Mouse (Mus musculus): Measurements from ENCODE around the gene Numbl.

DNA sequence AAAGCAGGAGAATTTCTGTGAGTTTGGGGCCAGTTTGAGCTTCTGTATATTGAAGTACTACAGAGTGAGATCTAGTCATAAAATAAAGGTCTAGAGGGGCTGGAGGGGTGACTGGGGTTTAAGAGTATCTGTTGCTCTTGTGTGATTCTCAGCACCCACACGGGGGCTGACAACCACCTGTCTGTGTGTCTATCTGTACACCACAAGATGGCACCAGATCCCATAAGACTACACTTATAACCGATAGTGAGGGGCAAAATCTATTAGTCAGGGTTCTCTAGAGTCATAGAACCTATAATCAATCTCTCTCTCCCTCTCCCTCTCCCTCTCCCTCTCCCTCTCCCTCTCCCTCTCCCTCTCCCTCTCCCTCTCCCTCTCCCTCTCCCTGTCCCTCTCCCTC is 32.3 kb downstream of the Numbl start:
- TF ChIP-seq CTCF (IDR thresholded peaks at IDR 0.05; ENCODE audit: borderline replicate concordance, control insufficient read depth, extremely low read depth, insufficient read depth, low read length, poor library complexity) (no peak), POLR2A (IDR thresholded peaks at IDR 0.05; ENCODE audit: control insufficient read depth, extremely low read depth, insufficient read depth, low read length, poor library complexity) (no peak)

Measured in thymus, adult 2 months (tissue).